Mouse (Mus musculus): ENCODE results near the gene Arpc1a. TPM values are rescaled to one million over a fixed set of nuclear protein-coding genes. Genes with fewer than 3 reads are reported as not detected.
A peak's percentile ranks its signal among the peaks of the same experiment; 100 is the strongest.
"Not testable (repeated sequence)": the region's sequence is repeated elsewhere in the genome, so short reads cannot be mapped to it uniquely, and the experiment has no call there.

Arpc1a gene
- polyA plus RNA-seq, 1 experiment from 2014 or later, result 259 TPM

DNA sequence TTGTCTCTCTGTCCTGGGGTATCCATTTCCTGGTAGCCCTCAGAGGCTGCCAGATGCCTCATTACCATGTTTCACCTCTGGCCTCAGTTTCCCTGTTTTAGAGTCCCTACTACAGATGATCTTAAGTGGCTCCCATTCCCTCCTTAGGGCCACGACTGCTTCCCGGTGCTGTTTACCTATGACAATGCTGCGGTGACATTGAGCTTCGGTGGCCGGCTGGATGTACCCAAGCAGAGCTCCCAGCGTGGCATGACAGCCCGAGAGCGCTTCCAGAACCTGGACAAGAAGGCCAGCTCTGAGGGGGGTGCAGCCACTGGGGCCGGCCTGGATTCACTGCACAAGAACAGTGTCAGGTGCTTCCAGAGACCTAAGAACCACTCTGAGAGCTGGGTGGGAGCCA lies 43.0 kb downstream of the Arpc1a start:
- H3K9ac ChIP-seq (replicated peaks; ENCODE audit: low read depth, low read length), result no peak overlapping the region
- H3K4me3 ChIP-seq (replicated peaks; ENCODE audit: low read length), result no peak overlapping the region
- no peaks in the 10 kb centered on the region for H3K27me3 ChIP-seq (replicated peaks; ENCODE audit: control insufficient read depth, insufficient read depth, low read length)
- no peaks in the 10 kb centered on the region for H3K9me3 ChIP-seq (ENCODE audit: control insufficient read depth, low read length)
- H3K4me2 ChIP-seq (ENCODE audit: low read length), result no peak overlapping the region
- no peaks in the 10 kb centered on the region for H3K4me1 ChIP-seq (replicated peaks; ENCODE audit: control insufficient read depth, insufficient read depth, low read length)
- ATAC-seq, result no peak
- WGBS, result 95% methylated on average over 9 of the region's 9 CpGs
- H3K36me3 ChIP-seq (ENCODE audit: control insufficient read depth, insufficient read depth), result peaks cover 36% of the 10 kb centered on the region
- H3K27ac ChIP-seq (ENCODE audit: low read length), result no peak overlapping the region

DNA sequence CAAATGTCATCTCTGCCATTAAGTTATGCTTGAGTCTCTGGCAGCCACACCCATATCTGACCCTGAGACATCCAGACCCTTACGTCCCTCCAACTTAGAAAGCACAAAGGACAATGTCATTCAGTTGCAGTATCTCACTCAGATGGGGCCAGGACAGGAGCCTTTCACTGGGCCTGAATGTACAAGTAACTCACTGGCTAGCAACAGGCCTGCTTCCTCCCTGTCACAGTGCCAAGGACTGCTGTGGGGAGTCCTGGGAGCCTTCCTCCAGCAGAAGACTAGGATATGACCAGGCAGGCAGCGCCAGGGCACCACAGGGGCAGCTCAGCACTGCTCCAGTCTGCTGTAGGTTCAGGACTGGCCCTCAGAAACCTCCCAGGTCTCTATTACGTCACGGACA lies 45.5 kb downstream of the Arpc1a start:
- Histone ChIP-seq H3K4me1 (replicated peaks; ENCODE audit: control insufficient read depth, insufficient read depth, low read length) (no peaks in the 10 kb centered on the region), H3K9ac (replicated peaks; ENCODE audit: low read depth, low read length) (no peak overlapping the region), H3K36me3 (ENCODE audit: control insufficient read depth, insufficient read depth) (peaks cover 56% of the 10 kb centered on the region), H3K4me2 (ENCODE audit: low read length) (no peak overlapping the region), H3K27me3 (replicated peaks; ENCODE audit: control insufficient read depth, insufficient read depth, low read length) (no peaks in the 10 kb centered on the region), H3K4me3 (replicated peaks; ENCODE audit: low read length) (no peak overlapping the region), H3K27ac (ENCODE audit: low read length) (no peak overlapping the region), H3K9me3 (ENCODE audit: control insufficient read depth, low read length) (no peaks in the 10 kb centered on the region)
- no peak for ATAC-seq
- WGBS, result 99% methylated on average over 4 of the region's 4 CpGs

DNA sequence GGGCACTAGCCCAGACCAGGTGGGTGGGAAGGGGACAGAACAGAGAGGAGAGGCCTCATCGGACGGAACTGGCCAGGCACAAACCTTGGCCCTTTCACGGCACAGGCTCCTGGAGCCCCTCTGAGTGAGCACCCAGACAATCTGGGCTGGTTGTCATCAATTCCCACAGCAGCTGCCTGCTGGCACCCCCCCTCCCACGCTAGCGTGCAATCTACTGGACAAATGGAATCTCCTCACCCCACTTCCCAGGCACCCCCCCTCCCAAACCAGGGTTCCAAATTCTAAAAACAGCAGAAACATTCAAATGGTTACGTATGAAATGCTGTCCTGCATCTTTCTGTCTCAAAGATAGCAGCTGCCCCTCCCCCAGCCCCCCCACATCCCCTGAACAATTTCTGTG lies 46.1 kb downstream of the Arpc1a start:
- H3K27me3 ChIP-seq (replicated peaks; ENCODE audit: control insufficient read depth, insufficient read depth, low read length); H3K27ac ChIP-seq (ENCODE audit: low read length); ATAC-seq; H3K4me1 ChIP-seq (replicated peaks; ENCODE audit: control insufficient read depth, insufficient read depth, low read length); H3K4me2 ChIP-seq (ENCODE audit: low read length); H3K4me3 ChIP-seq (replicated peaks; ENCODE audit: low read length); H3K9ac ChIP-seq (replicated peaks; ENCODE audit: low read depth, low read length); H3K9me3 ChIP-seq (ENCODE audit: control insufficient read depth, low read length): not testable (repeated sequence)
- WGBS, result 97% methylated on average over 6 of the region's 6 CpGs
- H3K36me3 ChIP-seq (ENCODE audit: control insufficient read depth, insufficient read depth), result peaks cover 62% of the 10 kb centered on the region

DNA sequence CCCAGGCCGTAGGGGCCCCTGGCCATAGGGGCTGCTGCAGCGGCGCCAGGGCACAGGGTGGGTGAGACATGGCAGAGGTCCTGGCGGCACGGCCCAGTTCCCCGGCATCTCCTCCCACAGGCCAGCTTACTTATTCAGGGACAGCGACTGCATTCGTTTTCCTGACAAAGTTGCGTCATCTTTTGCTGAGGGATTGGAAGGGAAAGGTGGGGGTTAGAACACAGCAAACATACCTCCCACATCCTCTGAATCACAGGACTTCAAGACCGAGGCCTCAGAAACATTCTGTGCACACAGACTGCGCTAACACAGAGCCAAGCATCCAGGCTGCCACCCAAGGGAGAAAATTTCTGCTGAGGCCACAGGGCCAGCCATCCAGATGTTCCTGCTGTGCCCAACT lies 46.6 kb downstream of the Arpc1a start:
- ATAC-seq, result no peak
- peaks cover 64% of the 10 kb centered on the region for H3K36me3 ChIP-seq (ENCODE audit: control insufficient read depth, insufficient read depth)
- 91% methylated on average over 11 of the region's 11 CpGs for WGBS

DNA sequence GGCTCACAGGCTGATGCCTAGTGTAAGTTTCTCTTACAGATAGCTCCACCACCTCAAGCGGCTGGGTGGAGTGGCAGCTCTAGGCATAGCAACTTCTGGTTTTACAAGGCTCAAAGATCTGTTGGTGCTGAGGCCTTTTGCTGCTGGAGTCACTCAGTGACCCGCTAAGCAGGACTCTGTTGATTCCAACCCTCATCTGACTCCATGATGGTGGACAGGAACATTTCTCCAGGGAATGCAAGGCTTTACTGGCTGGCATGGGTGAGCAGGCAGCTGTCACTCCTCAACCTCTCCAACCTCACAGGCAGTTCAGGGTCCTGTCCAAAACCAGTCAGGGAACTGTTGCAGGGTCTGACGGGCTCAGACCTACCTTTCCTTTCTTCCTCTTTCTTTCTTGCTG lies 47.4 kb downstream of the Arpc1a start:
- Histone ChIP-seq H3K9ac (replicated peaks; ENCODE audit: low read depth, low read length) (no peak overlapping the region), H3K4me2 (ENCODE audit: low read length) (no peak overlapping the region), H3K4me3 (replicated peaks; ENCODE audit: low read length) (no peak overlapping the region), H3K9me3 (ENCODE audit: control insufficient read depth, low read length) (no peaks in the 10 kb centered on the region), H3K27me3 (replicated peaks; ENCODE audit: control insufficient read depth, insufficient read depth, low read length) (no peaks in the 10 kb centered on the region), H3K27ac (ENCODE audit: low read length) (no peak overlapping the region), H3K4me1 (replicated peaks; ENCODE audit: control insufficient read depth, insufficient read depth, low read length) (no peaks in the 10 kb centered on the region), H3K36me3 (ENCODE audit: control insufficient read depth, insufficient read depth) (peaks cover 65% of the 10 kb centered on the region)
- ATAC-seq, result no peak
- WGBS, result 90% methylated on average over 3 of the region's 3 CpGs

More for the DNA sequence above, 46.6 kb downstream of the Arpc1a start:
- H3K4me1 ChIP-seq (replicated peaks; ENCODE audit: control insufficient read depth, insufficient read depth, low read length), result no peaks in the 10 kb centered on the region
- no peaks in the 10 kb centered on the region for H3K27me3 ChIP-seq (replicated peaks; ENCODE audit: control insufficient read depth, insufficient read depth, low read length)
- H3K27ac ChIP-seq (ENCODE audit: low read length), result no peak overlapping the region
- no peak overlapping the region for H3K9ac ChIP-seq (replicated peaks; ENCODE audit: low read depth, low read length)
- H3K9me3 ChIP-seq (ENCODE audit: control insufficient read depth, low read length), result no peaks in the 10 kb centered on the region
- no peak overlapping the region for H3K4me2 ChIP-seq (ENCODE audit: low read length)
- H3K4me3 ChIP-seq (replicated peaks; ENCODE audit: low read length), result no peak overlapping the region

DNA sequence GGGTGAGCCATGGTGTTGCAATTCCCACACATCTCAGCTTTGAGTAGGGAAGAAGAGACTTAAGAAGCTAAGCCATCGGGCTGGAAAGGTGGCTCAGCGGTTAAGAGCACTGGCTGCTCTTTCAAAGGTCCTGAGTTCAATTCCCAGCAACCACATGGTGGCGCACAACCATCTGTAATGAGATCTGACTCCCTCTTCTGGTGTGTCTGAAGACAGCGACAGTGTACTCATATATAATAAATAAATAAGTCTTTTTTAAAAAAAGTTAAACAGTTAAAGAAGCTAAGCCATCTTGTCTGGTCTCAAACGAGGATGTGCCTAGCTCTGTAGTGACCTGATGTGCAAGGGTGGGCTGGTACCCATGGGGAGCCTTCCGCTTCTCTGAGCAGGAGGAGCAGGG lies 49.6 kb downstream of the Arpc1a start:
- H3K4me2 ChIP-seq (ENCODE audit: low read length); H3K27me3 ChIP-seq (replicated peaks; ENCODE audit: control insufficient read depth, insufficient read depth, low read length); H3K9ac ChIP-seq (replicated peaks; ENCODE audit: low read depth, low read length); ATAC-seq; H3K27ac ChIP-seq (ENCODE audit: low read length); H3K4me3 ChIP-seq (replicated peaks; ENCODE audit: low read length); H3K4me1 ChIP-seq (replicated peaks; ENCODE audit: control insufficient read depth, insufficient read depth, low read length); H3K9me3 ChIP-seq (ENCODE audit: control insufficient read depth, low read length): not testable (repeated sequence)
- peaks cover 70% of the 10 kb centered on the region for H3K36me3 ChIP-seq (ENCODE audit: control insufficient read depth, insufficient read depth)
- 86% methylated on average over 6 of the region's 6 CpGs for WGBS

DNA sequence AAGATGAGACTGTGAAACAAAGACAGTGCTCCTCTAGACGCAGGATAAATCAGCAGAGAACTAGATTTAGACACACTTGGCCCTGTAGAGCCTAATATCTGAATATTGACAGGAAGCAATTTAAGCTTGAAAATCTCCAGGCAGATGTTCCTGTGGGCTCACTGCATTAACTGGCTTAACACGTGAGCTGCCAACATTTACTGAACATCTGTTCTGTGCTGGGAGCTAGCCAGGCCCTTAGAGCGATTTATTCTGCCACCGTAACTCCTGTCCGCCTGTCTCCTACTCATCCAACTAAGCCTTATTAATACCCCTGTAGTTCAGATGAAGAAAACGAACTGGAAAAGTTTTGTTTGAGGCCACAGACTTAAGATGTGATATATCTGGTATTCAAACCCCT lies 55.2 kb downstream of the Arpc1a start:
- Histone ChIP-seq H3K4me3 (replicated peaks; ENCODE audit: low read length) (peak overlapping the region; percentile 73), H3K27ac (ENCODE audit: low read length) (no peak overlapping the region), H3K9ac (replicated peaks; ENCODE audit: low read depth, low read length) (peak overlapping the region; percentile 89), H3K36me3 (ENCODE audit: control insufficient read depth, insufficient read depth) (peaks cover 37% of the 10 kb centered on the region), H3K27me3 (replicated peaks; ENCODE audit: control insufficient read depth, insufficient read depth, low read length) (no peaks in the 10 kb centered on the region), H3K9me3 (ENCODE audit: control insufficient read depth, low read length) (no peaks in the 10 kb centered on the region), H3K4me1 (replicated peaks; ENCODE audit: control insufficient read depth, insufficient read depth, low read length) (peaks cover 21% of the 10 kb centered on the region), H3K4me2 (ENCODE audit: low read length) (peak overlapping the region; percentile 91)
- no peak for ATAC-seq
- WGBS, result 13% methylated on average over 6 of the region's 6 CpGs

DNA sequence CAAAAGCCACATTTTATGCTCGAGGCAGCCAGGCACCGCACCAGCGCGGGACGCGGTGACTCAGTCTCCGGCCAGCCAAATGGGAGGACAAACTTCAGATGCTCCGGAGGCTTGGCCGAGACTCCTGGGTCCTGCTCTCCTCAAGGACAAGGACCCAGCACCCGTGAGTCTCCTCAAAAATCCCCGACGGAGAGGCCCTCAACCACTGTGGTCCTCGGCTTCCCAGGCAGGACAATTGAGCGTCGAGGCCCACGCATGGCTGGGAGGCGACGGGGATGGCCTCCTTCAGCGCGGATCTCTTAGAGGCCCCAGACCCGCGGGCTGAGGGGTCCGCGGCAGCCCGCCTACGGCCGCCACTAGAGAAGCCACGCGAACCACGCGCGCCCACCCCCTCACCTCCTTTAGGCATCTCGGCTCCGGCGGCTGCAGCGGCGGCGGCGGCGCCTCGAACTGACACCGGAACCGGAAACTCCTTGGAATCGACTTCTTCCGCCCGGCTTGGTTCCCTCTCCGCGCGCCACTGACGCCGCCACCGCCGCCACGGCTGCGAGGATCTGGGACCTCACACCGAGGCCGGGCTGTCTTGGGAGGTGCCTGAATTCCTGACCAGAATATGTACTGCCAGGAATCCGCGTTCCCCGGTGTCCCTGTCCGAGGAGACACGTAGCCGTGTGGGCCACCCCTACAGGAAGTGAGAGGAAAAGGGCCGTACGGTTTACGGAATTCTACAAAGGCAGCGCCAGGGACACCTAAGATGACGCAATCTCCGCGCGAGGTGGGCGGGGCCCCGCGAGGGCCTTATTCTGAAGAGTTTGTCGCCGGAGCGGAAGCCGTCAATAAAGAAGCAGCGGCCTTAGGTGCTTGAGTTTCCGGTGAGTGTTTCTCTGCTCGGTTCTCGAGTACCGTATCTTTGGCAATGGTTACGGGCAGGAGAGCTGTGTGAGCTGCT lies 56.2 kb downstream of the Arpc1a start, which contains the start of the genes Pdap1 and Bud31:
Gene Pdap1, minus strand, starts transcription at position 668 of the 949 bp plus-strand sequence.
Gene Bud31, plus strand, starts transcription at position 792 of the 949 bp plus-strand sequence.
- ATAC-seq, result peak; percentile 95
- no peaks in the 10 kb centered on the region for H3K27me3 ChIP-seq (replicated peaks; ENCODE audit: control insufficient read depth, insufficient read depth, low read length)
- H3K9me3 ChIP-seq (ENCODE audit: control insufficient read depth, low read length), result no peaks in the 10 kb centered on the region
- H3K36me3 ChIP-seq (ENCODE audit: control insufficient read depth, insufficient read depth), result peaks cover 36% of the 10 kb centered on the region
- H3K9ac ChIP-seq (replicated peaks; ENCODE audit: low read depth, low read length), result peak within 1 kb of the TSS; percentile 89
- peaks cover 21% of the 10 kb centered on the region for H3K4me1 ChIP-seq (replicated peaks; ENCODE audit: control insufficient read depth, insufficient read depth, low read length)
- peak within 1 kb of the TSS; percentile 73 for H3K4me3 ChIP-seq (replicated peaks; ENCODE audit: low read length)
- under 1% methylated on average over 84 of the region's 84 CpGs for WGBS
- H3K4me2 ChIP-seq (ENCODE audit: low read length), result peak within 1 kb of the TSS; percentile 99
- peak within 1 kb of the TSS; percentile 96 for H3K27ac ChIP-seq (ENCODE audit: low read length)

DNA sequence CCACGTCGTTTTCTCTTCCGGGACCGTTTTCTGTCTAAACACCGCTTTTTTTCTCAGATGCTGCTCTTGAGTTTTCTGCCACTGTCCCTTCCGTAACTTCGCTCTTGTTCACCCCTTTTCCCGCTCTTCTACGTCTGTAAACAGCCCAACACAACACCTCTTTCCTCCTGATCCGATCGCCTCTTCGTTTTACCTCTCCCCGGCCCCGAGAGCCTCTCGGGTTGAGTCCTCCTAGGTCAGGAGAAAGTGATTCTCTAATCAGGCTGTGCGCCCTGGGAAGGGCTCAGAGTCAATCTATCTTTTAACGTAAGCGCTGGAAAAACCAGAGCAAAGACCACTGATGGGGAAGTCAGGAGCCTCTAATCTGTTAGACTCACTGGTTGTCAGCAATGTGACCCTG lies 57.0 kb downstream of the Arpc1a start:
- peak overlapping the region; percentile 96 for H3K27ac ChIP-seq (ENCODE audit: low read length)
- ATAC-seq, result 0 out of 2 replicates have a peak, but pooled peaks have one; percentile 1
- H3K27me3 ChIP-seq (replicated peaks; ENCODE audit: control insufficient read depth, insufficient read depth, low read length), result no peaks in the 10 kb centered on the region
- H3K4me3 ChIP-seq (replicated peaks; ENCODE audit: low read length), result peak overlapping the region; percentile 73
- H3K36me3 ChIP-seq (ENCODE audit: control insufficient read depth, insufficient read depth), result peaks cover 36% of the 10 kb centered on the region
- H3K9ac ChIP-seq (replicated peaks; ENCODE audit: low read depth, low read length), result peak overlapping the region; percentile 89
- H3K4me1 ChIP-seq (replicated peaks; ENCODE audit: control insufficient read depth, insufficient read depth, low read length), result peaks cover 21% of the 10 kb centered on the region
- WGBS, result 1% methylated on average over 18 of the region's 18 CpGs
- H3K9me3 ChIP-seq (ENCODE audit: control insufficient read depth, low read length), result no peaks in the 10 kb centered on the region
- peak overlapping the region; percentile 99 for H3K4me2 ChIP-seq (ENCODE audit: low read length)

All from forebrain, embryonic 16.5 days (tissue).